Mouse (Mus musculus) stomach, postnatal 0 days (tissue): ENCODE measurements at regions not wholly inside any gene's neighbourhood (a gene's known extent, or its start where the extent isn't known, plus 50 kb on each side); places are given as distances from the start of the nearest gene placed in this dataset.
A peak's percentile ranks its signal among the peaks of the same experiment; 100 is the strongest.

Source experiments
- ATAC-seq: fragments of 200-750 bp; cut with Nextera tagmentation; 2 replicates; pipeline ENCODE4 v1.8.0; 2017; ENCODE audit not compliant: low FRiP score, low TSS enrichment
- DNase-seq: peaks from one replicate; pipeline ENCODE4 v3.0.0-alpha.2; 2016; ENCODE audit warnings: low spot score
- H3K27ac ChIP-seq: fragments of 300-500 bp; sonication (generic); replicated peaks from 2 replicates; pipeline ENCODE4 v1.5.1; 2014; ENCODE audit warnings: mild to moderate bottlenecking, control low read depth
- H3K27me3 ChIP-seq: fragments of 300-500 bp; sonication (generic); 2 replicates; pipeline ENCODE4 v1.6.1; 2014; ENCODE audit warnings: low read length; ENCODE audit not compliant: control insufficient read depth, insufficient read depth
- H3K36me3 ChIP-seq: fragments of 300-500 bp; sonication (generic); 2 replicates; pipeline ENCODE4 v1.6.1; 2014; ENCODE audit warnings: low read length, mixed read lengths; ENCODE audit not compliant: control insufficient read depth, insufficient read depth
- H3K4me1 ChIP-seq: fragments of 300-500 bp; sonication (generic); replicated peaks from 2 replicates; pipeline ENCODE4 v1.6.1; 2014; ENCODE audit warnings: antibody characterized with exemption; ENCODE audit not compliant: control insufficient read depth, insufficient read depth
- H3K4me2 ChIP-seq: fragments of 300-500 bp; sonication (generic); replicated peaks from 2 replicates; pipeline ENCODE4 v1.6.1; 2014; ENCODE audit warnings: low read depth, mild to moderate bottlenecking, control low read depth, moderate library complexity
- H3K4me3 ChIP-seq: fragments of 300-500 bp; sonication (generic); 2 replicates; pipeline ENCODE4 v1.5.1; 2014; ENCODE audit warnings: low read depth, low read length, control low read depth
- H3K9ac ChIP-seq: fragments of 300-500 bp; sonication (generic); 2 replicates; pipeline ENCODE4 v1.6.1; 2014; ENCODE audit warnings: mild to moderate bottlenecking, low read length, control low read depth, mixed read lengths
- H3K9me3 ChIP-seq: fragments of 300-500 bp; sonication (generic); 2 replicates; pipeline ENCODE4 v1.6.1; 2016; ENCODE audit warnings: low read length; ENCODE audit not compliant: control insufficient read depth
- CTCF ChIP-seq: IDR thresholded peaks from 2 replicates; pipeline ENCODE4 v1.5.1; 2016; ENCODE audit warnings: antibody characterized with exemption, low read depth, mild to moderate bottlenecking, moderate library complexity
- EP300 ChIP-seq: optimal IDR thresholded peaks from 2 replicates; pipeline ENCODE3; 2016; ENCODE audit warnings: antibody characterized with exemption
- WGBS: fragments of 180-500 bp; shearing (Covaris S2); extraction: QIAGEN DNeasy Blood & Tissue Kit; methylation state at CpG from one replicate; pipeline ENCODE4 v1.1.7; 2014; 5-methylcytosine and 5-hydroxymethylcytosine counted together

GRCm38 (mm10) chr17:53343842-53344241 lies 119.3 kb downstream of the Efhb start:
- TF ChIP-seq EP300 (no peak), CTCF (0 out of 2 replicates have a peak, but pooled peaks have one; percentile 10)

GRCm38 (mm10) chr17:53323016-53323415 lies 140.1 kb downstream of the Efhb start:
- H3K9ac ChIP-seq: no peak overlapping the region
- H3K4me3 ChIP-seq: no peak overlapping the region
- H3K36me3 ChIP-seq: no peaks in the 10 kb centered on the region
- no peak overlapping the region for H3K27ac ChIP-seq
- ATAC-seq: no peak
- H3K4me2 ChIP-seq: no peak overlapping the region
- no peak for TF ChIP-seq CTCF
- TF ChIP-seq EP300: no peak
- H3K9me3 ChIP-seq: no peaks in the 10 kb centered on the region
- no peaks in the 10 kb centered on the region for H3K4me1 ChIP-seq
- WGBS: 66% methylated on average over 1 of the region's 1 CpGs
- no peaks in the 10 kb centered on the region for H3K27me3 ChIP-seq
- DNase-seq: no peak

More at GRCm38 (mm10) chr17:53343842-53344241, 119.3 kb downstream of the Efhb start:
- Histone ChIP-seq H3K9me3 (no peaks in the 10 kb centered on the region), H3K27me3 (no peaks in the 10 kb centered on the region), H3K9ac (no peak overlapping the region), H3K4me2 (no peak overlapping the region), H3K4me1 (no peaks in the 10 kb centered on the region), H3K27ac (no peak overlapping the region), H3K4me3 (no peak overlapping the region), H3K36me3 (no peaks in the 10 kb centered on the region)
- 52% methylated on average over 1 of the region's 1 CpGs for WGBS
- DNase-seq (no peak), ATAC-seq (no peak)
